Mouse (Mus musculus): ENCODE measurements at regions not wholly inside any gene's neighbourhood (a gene's known extent, or its start where the extent isn't known, plus 50 kb on each side); places are given as distances from the start of the nearest gene placed in this dataset.

DNA sequence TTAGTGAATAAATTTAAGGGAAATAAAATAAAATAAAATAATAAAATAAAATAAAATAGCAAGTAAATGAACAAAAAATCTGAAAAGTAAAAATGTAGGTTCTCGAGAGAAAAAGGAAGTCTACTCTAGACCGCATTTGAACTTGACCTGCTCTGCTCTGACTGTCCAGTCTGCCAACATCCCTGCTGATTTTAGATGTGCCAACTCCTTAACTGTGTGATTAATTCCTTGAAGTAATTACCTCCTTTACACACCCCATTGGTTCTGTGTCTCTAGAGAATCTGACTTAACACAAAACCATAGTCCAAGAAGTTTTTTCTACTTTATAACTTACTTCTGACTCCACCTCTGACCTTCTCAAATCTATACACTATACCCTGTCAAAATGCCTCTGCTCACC is 153.3 kb upstream of the Cdh11 start:
- TF ChIP-seq CTCF (IDR thresholded peaks at IDR 0.05; ENCODE audit: low read depth) (no peak), EP300 (IDR thresholded peaks at IDR 0.05; ENCODE audit: low read depth) (no peak)
- no peak for DNase-seq (ENCODE audit: low spot score)
- Histone ChIP-seq H3K4me2 (ENCODE audit: low read depth, low read length) (no peak overlapping the region), H3K4me1 (ENCODE audit: control insufficient read depth, insufficient read depth) (no peaks in the 10 kb centered on the region), H3K27ac (ENCODE audit: low read depth) (no peak overlapping the region), H3K36me3 (replicated peaks; ENCODE audit: control insufficient read depth, insufficient read depth, low read length) (no peaks in the 10 kb centered on the region), H3K4me3 (ENCODE audit: low read depth, low read length) (no peak overlapping the region), H3K9ac (replicated peaks; ENCODE audit: low read depth, low read length) (no peak overlapping the region), H3K9me3 (replicated peaks; ENCODE audit: control insufficient read depth, low read length) (no peaks in the 10 kb centered on the region), H3K27me3 (ENCODE audit: control insufficient read depth, insufficient read depth, low read length) (no peaks in the 10 kb centered on the region)
- 86% methylated on average over 2 of the region's 2 CpGs for WGBS
- ATAC-seq (ENCODE audit: insufficient read depth, low read depth), result no peak

DNA sequence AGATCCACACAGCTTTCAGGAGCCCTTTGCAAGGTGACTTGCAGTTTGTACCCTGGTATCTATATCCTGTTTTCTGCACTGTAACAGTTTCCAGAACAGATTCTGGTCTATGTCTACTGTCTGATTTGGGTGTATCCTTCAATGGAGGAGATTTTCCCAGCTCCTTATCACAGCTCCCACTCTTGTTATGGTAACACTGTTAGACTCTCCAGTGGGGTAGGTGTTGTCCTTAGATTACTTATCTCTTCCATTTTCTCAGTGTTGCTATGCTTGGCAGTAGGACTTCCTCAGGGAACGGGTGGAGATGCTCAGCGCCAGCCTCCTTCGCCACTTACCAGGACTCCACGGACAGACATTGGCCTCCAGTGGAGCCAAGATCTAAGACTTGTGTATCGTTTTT is 160.1 kb upstream of the Cdh11 start:
- no peak overlapping the region for H3K4me3 ChIP-seq (ENCODE audit: low read depth, low read length)
- TF ChIP-seq CTCF (IDR thresholded peaks at IDR 0.05; ENCODE audit: low read depth) (no peak), EP300 (IDR thresholded peaks at IDR 0.05; ENCODE audit: low read depth) (no peak)

DNA sequence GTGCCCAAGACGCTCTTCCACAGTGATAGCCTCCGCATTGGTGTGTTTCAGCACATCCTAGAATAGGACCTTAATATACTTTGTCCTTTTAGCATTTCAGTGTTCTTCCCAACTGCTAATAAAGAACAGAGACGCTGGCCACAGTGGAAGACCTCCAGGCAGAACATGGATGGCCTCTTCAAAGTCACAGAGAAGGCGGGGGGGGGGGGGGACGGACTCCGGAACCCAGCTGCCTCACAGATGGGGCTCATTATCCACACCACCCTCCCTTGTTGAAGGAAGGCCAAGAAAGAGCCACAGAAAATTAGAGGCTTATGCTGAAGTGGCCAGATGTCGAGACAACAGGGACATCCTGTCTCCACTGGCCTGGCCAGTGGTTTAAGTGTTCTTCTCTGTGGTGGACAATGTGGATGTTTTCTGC is 192.7 kb upstream of the Cdh11 start:
- no peak overlapping the region for H3K4me3 ChIP-seq (ENCODE audit: low read depth, low read length)
- no peak overlapping the region for H3K9ac ChIP-seq (replicated peaks; ENCODE audit: low read depth, low read length)
- no peaks in the 10 kb centered on the region for H3K36me3 ChIP-seq (replicated peaks; ENCODE audit: control insufficient read depth, insufficient read depth, low read length)
- no peak for TF ChIP-seq CTCF (IDR thresholded peaks at IDR 0.05; ENCODE audit: low read depth)
- TF ChIP-seq EP300 (IDR thresholded peaks at IDR 0.05; ENCODE audit: low read depth), result no peak
- no peak overlapping the region for H3K4me2 ChIP-seq (ENCODE audit: low read depth, low read length)
- 70% methylated on average over 7 of the region's 7 CpGs for WGBS
- no peaks in the 10 kb centered on the region for H3K9me3 ChIP-seq (replicated peaks; ENCODE audit: control insufficient read depth, low read length)
- H3K27me3 ChIP-seq (ENCODE audit: control insufficient read depth, insufficient read depth, low read length), result no peaks in the 10 kb centered on the region
- no peak for DNase-seq (ENCODE audit: low spot score)
- no peak overlapping the region for H3K27ac ChIP-seq (ENCODE audit: low read depth)
- no peak for ATAC-seq (ENCODE audit: insufficient read depth, low read depth)
- H3K4me1 ChIP-seq (ENCODE audit: control insufficient read depth, insufficient read depth), result no peaks in the 10 kb centered on the region

More for the DNA sequence above, 160.1 kb upstream of the Cdh11 start:
- Histone ChIP-seq H3K9me3 (replicated peaks; ENCODE audit: control insufficient read depth, low read length) (no peaks in the 10 kb centered on the region), H3K27me3 (ENCODE audit: control insufficient read depth, insufficient read depth, low read length) (no peaks in the 10 kb centered on the region), H3K4me1 (ENCODE audit: control insufficient read depth, insufficient read depth) (no peaks in the 10 kb centered on the region), H3K4me2 (ENCODE audit: low read depth, low read length) (no peak overlapping the region), H3K9ac (replicated peaks; ENCODE audit: low read depth, low read length) (no peak overlapping the region), H3K27ac (ENCODE audit: low read depth) (no peak overlapping the region), H3K36me3 (replicated peaks; ENCODE audit: control insufficient read depth, insufficient read depth, low read length) (no peaks in the 10 kb centered on the region)
- ATAC-seq (ENCODE audit: insufficient read depth, low read depth) (peak; percentile 53; the same call in 1 of the 2 replicates), DNase-seq (ENCODE audit: low spot score) (peak; percentile 47)
- 30% methylated on average over 5 of the region's 5 CpGs for WGBS

DNA sequence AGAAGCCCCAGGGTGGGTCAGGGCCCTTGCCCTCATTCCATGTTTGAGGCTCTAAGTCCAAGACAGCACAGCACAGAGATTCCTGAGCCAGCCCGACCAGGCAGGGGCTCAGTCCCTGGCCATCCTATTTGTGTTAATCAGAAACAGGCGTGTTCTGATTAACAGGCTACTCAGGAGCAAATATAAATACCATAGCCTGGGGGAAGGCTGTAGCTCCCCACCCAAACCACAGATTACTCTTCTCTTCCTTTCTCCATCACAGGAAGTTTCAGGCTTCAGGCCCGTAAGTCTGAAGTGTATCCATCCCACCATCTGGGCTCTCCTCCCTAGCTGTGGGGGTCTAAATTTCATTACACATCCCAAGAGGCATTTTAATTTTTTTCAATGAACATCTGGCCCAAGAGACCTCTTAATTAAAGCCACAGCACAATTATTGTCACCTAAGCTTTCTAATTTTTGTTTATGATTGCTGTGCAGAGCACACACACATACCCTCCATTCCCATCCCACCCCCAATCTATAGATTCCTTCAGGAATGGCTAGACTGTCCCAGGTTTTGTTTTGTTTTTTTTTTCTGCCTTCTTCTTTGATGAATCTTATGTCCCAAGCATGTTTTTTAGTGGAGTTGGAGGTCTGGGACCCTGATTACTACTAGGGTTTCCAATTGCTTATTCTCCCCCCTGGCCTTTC is 197.9 kb upstream of the Cdh11 start:
- Histone ChIP-seq H3K4me2 (ENCODE audit: low read depth, low read length) (no peak overlapping the region), H3K9ac (replicated peaks; ENCODE audit: low read depth, low read length) (no peak overlapping the region), H3K4me1 (ENCODE audit: control insufficient read depth, insufficient read depth) (no peaks in the 10 kb centered on the region), H3K4me3 (ENCODE audit: low read depth, low read length) (no peak overlapping the region), H3K36me3 (replicated peaks; ENCODE audit: control insufficient read depth, insufficient read depth, low read length) (no peaks in the 10 kb centered on the region), H3K9me3 (replicated peaks; ENCODE audit: control insufficient read depth, low read length) (no peaks in the 10 kb centered on the region), H3K27me3 (ENCODE audit: control insufficient read depth, insufficient read depth, low read length) (no peaks in the 10 kb centered on the region), H3K27ac (ENCODE audit: low read depth) (no peak overlapping the region)
- 49% methylated on average over 3 of the region's 3 CpGs for WGBS
- TF ChIP-seq EP300 (IDR thresholded peaks at IDR 0.05; ENCODE audit: low read depth), result no peak
- TF ChIP-seq CTCF (IDR thresholded peaks at IDR 0.05; ENCODE audit: low read depth), result no peak
- DNase-seq (ENCODE audit: low spot score) (no peak), ATAC-seq (ENCODE audit: insufficient read depth, low read depth) (no peak)

DNA sequence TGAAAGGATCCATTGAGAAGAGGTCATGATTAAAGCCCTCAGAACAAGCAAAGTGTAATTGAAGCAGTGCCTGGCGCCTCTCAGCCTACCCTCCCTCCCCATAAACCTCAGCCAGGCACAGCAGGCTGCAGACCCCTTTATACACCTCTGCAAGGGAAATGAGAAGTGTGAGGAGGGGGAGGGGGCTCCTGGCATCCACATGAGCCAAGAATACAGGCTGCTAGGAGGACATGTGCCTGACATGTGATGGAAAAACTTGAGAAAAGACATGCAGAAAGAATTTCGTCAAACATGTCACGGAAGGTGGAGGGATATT is 198.4 kb upstream of the Cdh11 start:
- H3K36me3 ChIP-seq (replicated peaks; ENCODE audit: control insufficient read depth, insufficient read depth, low read length), result no peaks in the 10 kb centered on the region
- no peak for ATAC-seq (ENCODE audit: insufficient read depth, low read depth)
- H3K4me1 ChIP-seq (ENCODE audit: control insufficient read depth, insufficient read depth), result no peaks in the 10 kb centered on the region
- TF ChIP-seq CTCF (IDR thresholded peaks at IDR 0.05; ENCODE audit: low read depth), result no peak
- TF ChIP-seq EP300 (IDR thresholded peaks at IDR 0.05; ENCODE audit: low read depth), result no peak
- H3K4me3 ChIP-seq (ENCODE audit: low read depth, low read length), result no peak overlapping the region
- H3K9ac ChIP-seq (replicated peaks; ENCODE audit: low read depth, low read length), result no peak overlapping the region
- H3K27ac ChIP-seq (ENCODE audit: low read depth), result no peak overlapping the region
- H3K9me3 ChIP-seq (replicated peaks; ENCODE audit: control insufficient read depth, low read length), result no peaks in the 10 kb centered on the region
- 58% methylated on average over 3 of the region's 3 CpGs for WGBS
- H3K27me3 ChIP-seq (ENCODE audit: control insufficient read depth, insufficient read depth, low read length), result no peaks in the 10 kb centered on the region
- no peak for DNase-seq (ENCODE audit: low spot score)
- no peak overlapping the region for H3K4me2 ChIP-seq (ENCODE audit: low read depth, low read length)
